Mouse (Mus musculus) MEL (cell line): ENCODE results near the gene Dnm1. TPM values are rescaled to one million over a fixed set of nuclear protein-coding genes. Genes with fewer than 3 reads are reported as not detected.

Experiments
- DNase-seq: peaks from one replicate; pipeline ENCODE4 v3.0.0; 2011; ENCODE audit warnings: low read depth, low spot score
- H3K27ac ChIP-seq: 2 replicates; pipeline ENCODE4 v1.5.1; 2012; ENCODE audit warnings: low read depth, mild to moderate bottlenecking, control low read depth, low read length, moderate library complexity; ENCODE audit not compliant: control insufficient read depth
- H3K27me3 ChIP-seq, 2 experiments: fragments of 150-350 bp in 1 of 2; sonication (generic) in 1 of 2; 2 replicates each; pipeline ENCODE4 v1.6.1; 2012; ENCODE audit warnings: low read length in 2 of 2, mild to moderate bottlenecking in 2 of 2, improper control_type of control experiment in 1 of 2, moderate library complexity in 1 of 2; ENCODE audit not compliant: insufficient read depth in 2 of 2, control insufficient read depth in 1 of 2
- H3K36me3 ChIP-seq, 2 experiments: 2 replicates each; pipeline ENCODE4 v1.6.1; 2012 to 2014; ENCODE audit warnings: low read length in 2 of 2, improper control_type of control experiment in 1 of 2, inconsistent platforms in 1 of 2, mild to moderate bottlenecking in 1 of 2; ENCODE audit not compliant: insufficient read depth in 2 of 2, control insufficient read depth in 1 of 2
- H3K4me1 ChIP-seq, 2 experiments: fragments of 150-350 bp in 1 of 2; sonication (generic) in 1 of 2; 2 replicates each; pipeline ENCODE4 v1.6.1; 2012; ENCODE audit warnings: low read length in 2 of 2, improper control_type of control experiment in 1 of 2, mild to moderate bottlenecking in 1 of 2; ENCODE audit not compliant: insufficient read depth in 2 of 2, control insufficient read depth in 1 of 2
- H3K4me3 ChIP-seq, 2 experiments: fragments of 150-350 bp in 1 of 2; sonication (generic) in 1 of 2; 2 replicates each; pipeline ENCODE4 v1.5.1; 2012; ENCODE audit warnings: low read depth in 2 of 2, low read length in 2 of 2, mild to moderate bottlenecking in 2 of 2, moderate library complexity in 2 of 2, control low read depth in 1 of 2, improper control_type of control experiment in 1 of 2; ENCODE audit not compliant: control insufficient read depth in 1 of 2, insufficient read depth in 1 of 2
- H3K79me2 ChIP-seq: 2 replicates; pipeline ENCODE4 v1.6.1; 2012; ENCODE audit warnings: mild to moderate bottlenecking, low read length, moderate library complexity; ENCODE audit not compliant: control insufficient read depth, poor library complexity, insufficient read depth
- H3K9ac ChIP-seq: 2 replicates; pipeline ENCODE4 v1.6.1; 2012; ENCODE audit warnings: low read depth, mild to moderate bottlenecking, control low read depth, low read length, moderate library complexity; ENCODE audit not compliant: control insufficient read depth, poor library complexity, severe bottlenecking
- H3K9me3 ChIP-seq: fragments of 150-350 bp; sonication (generic); replicated peaks from 2 replicates; pipeline ENCODE4 v1.6.1; 2012; ENCODE audit warnings: mild to moderate bottlenecking, low read length, improper control_type of control experiment, moderate library complexity; ENCODE audit not compliant: insufficient read depth
- CHD1 ChIP-seq: IDR thresholded peaks from 2 replicates; pipeline ENCODE4 v1.6.1; 2012; ENCODE audit warnings: low read depth, mild to moderate bottlenecking, inconsistent platforms, low read length, improper control_type of control experiment
- E2F4 ChIP-seq: IDR thresholded peaks from 2 replicates; pipeline ENCODE4 v1.6.1; 2011; ENCODE audit warnings: low read depth, low read length, improper control_type of control experiment, borderline replicate concordance
- EP300 ChIP-seq, 2 experiments: IDR thresholded peaks; 2 replicates each; pipeline ENCODE4 v1.6.1; 2011; ENCODE audit warnings: improper control_type of control experiment in 2 of 2, low read length in 2 of 2, low read depth in 1 of 2, mild to moderate bottlenecking in 1 of 2
- ETS1 ChIP-seq: IDR thresholded peaks from 2 replicates; pipeline ENCODE4 v1.6.1; 2012; ENCODE audit warnings: low read depth, mild to moderate bottlenecking, inconsistent platforms, low read length, improper control_type of control experiment, moderate library complexity
- GABPA ChIP-seq: IDR thresholded peaks from 2 replicates; pipeline ENCODE4 v1.6.1; 2012; ENCODE audit warnings: low read depth, mild to moderate bottlenecking, inconsistent platforms, low read length, improper control_type of control experiment, moderate library complexity
- HCFC1 ChIP-seq: IDR thresholded peaks from 2 replicates; pipeline ENCODE4 v1.6.1; 2012; ENCODE audit warnings: low read depth, mild to moderate bottlenecking, inconsistent platforms, low read length, improper control_type of control experiment, moderate library complexity
- JUND ChIP-seq: IDR thresholded peaks from 2 replicates; pipeline ENCODE4 v1.6.1; 2011; ENCODE audit warnings: low read depth, mild to moderate bottlenecking, improper control_type of control experiment, low read length
- MAX ChIP-seq: IDR thresholded peaks from 2 replicates; pipeline ENCODE4 v1.6.1; 2011; ENCODE audit warnings: low read length, improper control_type of control experiment
- MEF2A ChIP-seq: IDR thresholded peaks from 2 replicates; pipeline ENCODE4 v1.6.1; 2014; ENCODE audit warnings: low read depth, mild to moderate bottlenecking, inconsistent platforms, low read length, improper control_type of control experiment; ENCODE audit not compliant: poor library complexity, insufficient replicate concordance, severe bottlenecking; ENCODE audit errors: extremely low read depth
- NELFE ChIP-seq: IDR thresholded peaks from 2 replicates; pipeline ENCODE4 v1.6.1; 2011; ENCODE audit warnings: low read depth, low read length, improper control_type of control experiment
- NRF1 ChIP-seq: IDR thresholded peaks from 2 replicates; pipeline ENCODE4 v1.6.1; 2014; ENCODE audit warnings: low read depth, mild to moderate bottlenecking, inconsistent platforms, low read length, improper control_type of control experiment, moderate library complexity; ENCODE audit not compliant: poor library complexity, insufficient read depth, severe bottlenecking
- POLR2A ChIP-seq, 2 experiments: IDR thresholded peaks; 2 replicates each; pipeline ENCODE4 v1.6.1; 2011 to 2012; ENCODE audit warnings: low read length in 2 of 2, mild to moderate bottlenecking in 2 of 2, control low read depth in 1 of 2, improper control_type of control experiment in 1 of 2, low read depth in 1 of 2, moderate library complexity in 1 of 2; ENCODE audit not compliant: control insufficient read depth in 1 of 2, insufficient read depth in 1 of 2, poor library complexity in 1 of 2
- RAD21 ChIP-seq: IDR thresholded peaks from 2 replicates; pipeline ENCODE4 v1.6.1; 2011; ENCODE audit warnings: mild to moderate bottlenecking, low read depth, low read length, improper control_type of control experiment
- RCOR1 ChIP-seq: IDR thresholded peaks from 2 replicates; pipeline ENCODE4 v1.6.1; 2012; ENCODE audit warnings: low read depth, mild to moderate bottlenecking, inconsistent platforms, low read length, improper control_type of control experiment
- TAL1 ChIP-seq: IDR thresholded peaks from 2 replicates; pipeline ENCODE4 v1.6.1; 2012; ENCODE audit warnings: mild to moderate bottlenecking, inconsistent platforms, low read length, moderate library complexity, mixed read lengths
- TBP ChIP-seq: IDR thresholded peaks from 2 replicates; pipeline ENCODE4 v1.8.0; 2011; ENCODE audit warnings: low read depth, low read length, improper control_type of control experiment
- TCF12 ChIP-seq: IDR thresholded peaks from 2 replicates; pipeline ENCODE4 v1.6.1; 2014; ENCODE audit warnings: low read depth, mild to moderate bottlenecking, inconsistent platforms, low read length, improper control_type of control experiment, moderate library complexity
- UBTF ChIP-seq: IDR thresholded peaks from 2 replicates; pipeline ENCODE4 v1.6.1; 2012; ENCODE audit warnings: low read depth, mild to moderate bottlenecking, inconsistent platforms, low read length, improper control_type of control experiment, moderate library complexity, borderline replicate concordance; ENCODE audit not compliant: insufficient read depth
- USF1 ChIP-seq: IDR thresholded peaks from 2 replicates; pipeline ENCODE4 v1.6.1; 2014; ENCODE audit warnings: low read depth, mild to moderate bottlenecking, inconsistent platforms, low read length, improper control_type of control experiment, moderate library complexity
- ZKSCAN1 ChIP-seq: IDR thresholded peaks from 2 replicates; pipeline ENCODE4 v1.6.1; 2012; ENCODE audit warnings: low read depth, mild to moderate bottlenecking, inconsistent platforms, low read length, improper control_type of control experiment, moderate library complexity
- polyA plus RNA-seq, 2 experiments: library from polyadenylated mRNA; stranded (reverse) in 1 of 2; unstranded in 1 of 2; fragments of >175 nt in 1 of 2; fragments of >200 nt in 1 of 2; gene quantifications; 2 replicates each; pipeline versions ENCODE4 v1.2.1 to v1.2.4; 2012; ENCODE audit warnings: low replicate concordance in 2 of 2, low read depth in 1 of 2; ENCODE audit not compliant: insufficient read length in 2 of 2, insufficient read depth in 1 of 2, missing spikeins in 1 of 2
- total RNA-seq: library from RNA; depleted of rRNA; stranded (reverse); fragments of 300-350 nt; gene quantifications from 2 replicates; pipeline ENCODE4 v1.2.3, GENCODE M21; 2012

The Dnm1 gene
- total and polyA plus RNA-seq, 3 experiments = 0.42 to 5.0 TPM; not detected in 1

- Histone ChIP-seq H3K36me3 (peaks cover 0 to 4% of the 10 kb centered on the region in 2 experiments; a peak in 2 of 4 replicates), H3K27me3 (no peaks in the 10 kb centered on the region), H3K9me3 (no peaks in the 10 kb centered on the region)
- no peak for DNase-seq
- TF ChIP-seq HCFC1 (no peak), NRF1 (no peak), ZKSCAN1 (no peak), TAL1 (no peak), GABPA (no peak), E2F4 (no peak), MEF2A (no peak)
- TF ChIP-seq, all 39 proteins: peak for 0
- Histone ChIP-seq H3K4me3 (no peak overlapping the region), H3K4me1 (peaks cover 4 to 9% of the 10 kb centered on the region in 2 experiments; a peak in 3 of 4 replicates), H3K27ac (no peak overlapping the region), H3K9ac (no peak overlapping the region), H3K79me2 (no peaks in the 10 kb centered on the region)
These were observed 2.6 kb downstream of the Dnm1 start for GRCm38 (mm10) chr2:32350471-32351051.

GRCm38 (mm10) chr2:32349625-32350255 lies 3.4 kb downstream of the Dnm1 start:
- Histone ChIP-seq H3K9me3 (no peaks in the 10 kb centered on the region), H3K9ac (no peak overlapping the region), H3K27me3 (no peaks in the 10 kb centered on the region), H3K36me3 (peaks cover 0 to 4% of the 10 kb centered on the region in 2 experiments; a peak in 2 of 4 replicates), H3K79me2 (no peaks in the 10 kb centered on the region), H3K4me1 (peaks cover 4 to 9% of the 10 kb centered on the region in 2 experiments; a peak in 3 of 4 replicates), H3K27ac (no peak overlapping the region), H3K4me3 (no peak overlapping the region)
- no peak for TF ChIP-seq JUND
- TF ChIP-seq E2F4 = no peak
- no peak for TF ChIP-seq RAD21
- no peak for TF ChIP-seq NELFE
- TF ChIP-seq RCOR1 = no peak
- no peak for DNase-seq

GRCm38 (mm10) chr2:32348311-32348710 lies 4.8 kb downstream of the Dnm1 start:
- Histone ChIP-seq H3K27ac (no peak overlapping the region), H3K4me1 (0 out of 4 replicates have a peak, but pooled peaks cover 0 to 3% of the 10 kb centered on the region in 2 experiments), H3K4me3 (no peak overlapping the region), H3K9ac (no peak overlapping the region), H3K9me3 (no peaks in the 10 kb centered on the region), H3K79me2 (no peaks in the 10 kb centered on the region), H3K36me3 (no peaks in the 10 kb centered on the region), H3K27me3 (no peaks in the 10 kb centered on the region)
- no peak for DNase-seq
- no peak for TF ChIP-seq E2F4
- no peak for TF ChIP-seq UBTF
- no peak for TF ChIP-seq TCF12
- no peak for TF ChIP-seq USF1
- TF ChIP-seq MAX = no peak
- no peak for TF ChIP-seq ETS1
- TF ChIP-seq TBP = no peak
- no peak for TF ChIP-seq POLR2A (IDR thresholded peaks at IDR 0.05; ENCODE audit: control insufficient read depth in 1 of 2, insufficient read depth in 1 of 2, low read depth in 1 of 2, low read length in 2 of 2, poor library complexity in 1 of 2)
- no peak for TF ChIP-seq GABPA
- no peak for TF ChIP-seq EP300 (IDR thresholded peaks at IDR 0.05; ENCODE audit: low read depth in 1 of 2, low read length in 2 of 2)
- no peak for TF ChIP-seq CHD1
